Comparison of ENCODE assay signal across 24 mouse cellular contexts in genomic region chr9:94471485-94471884, GRCm38 (mm10).
"Had no signal": no experiment of that assay in that cellular context is flagged by ENCODE, and none has a peak within 500 bp of the region (broad histone marks: within the 10 kb centered on the region; RNA-seq: fewer than 3 reads in every experiment).

No protein-coding gene starts in this region.

- H3K4me1 ChIP-seq: lung, embryonic 15.5 days; midbrain, embryonic 12.5 days; neural tube, embryonic 12.5 days had no signal

- H3K4me3 ChIP-seq: limb, embryonic 12.5 days; limb, embryonic 15.5 days; lung, embryonic 15.5 days; megakaryocyte, embryonic 14.5 days; midbrain, embryonic 12.5 days; midbrain, embryonic 15.5 days; neural tube, embryonic 12.5 days; neural tube, embryonic 15.5 days had no signal

- H3K9ac ChIP-seq: limb, embryonic 12.5 days; limb, embryonic 15.5 days; lung, embryonic 15.5 days; midbrain, embryonic 12.5 days; midbrain, embryonic 15.5 days; neural tube, embryonic 12.5 days; neural tube, embryonic 15.5 days had no signal

- H3K4me2 ChIP-seq: limb, embryonic 12.5 days; limb, embryonic 15.5 days; lung, embryonic 15.5 days; midbrain, embryonic 12.5 days; midbrain, embryonic 15.5 days; neural tube, embryonic 12.5 days; neural tube, embryonic 15.5 days had no signal

- H3K27me3 ChIP-seq: limb, embryonic 12.5 days; limb, embryonic 15.5 days; lung, embryonic 15.5 days; megakaryocyte, embryonic 14.5 days; midbrain, embryonic 12.5 days; midbrain, embryonic 15.5 days; neural tube, embryonic 12.5 days; neural tube, embryonic 15.5 days had no signal

- H3K36me3 ChIP-seq: limb, embryonic 12.5 days; limb, embryonic 15.5 days; lung, embryonic 15.5 days; midbrain, embryonic 12.5 days; midbrain, embryonic 15.5 days; neural tube, embryonic 12.5 days; neural tube, embryonic 15.5 days had no signal

- H3K27ac ChIP-seq: limb, embryonic 12.5 days; limb, embryonic 15.5 days; lung, embryonic 15.5 days; midbrain, embryonic 12.5 days; midbrain, embryonic 15.5 days; neural tube, embryonic 12.5 days; neural tube, embryonic 15.5 days; stomach, postnatal 0 days had no signal

- ATAC-seq: inflammation-experienced regulatory T-cells, adult 6 months; midbrain, embryonic 15.5 days had no signal

- H3K9me3 ChIP-seq: limb, embryonic 12.5 days; limb, embryonic 15.5 days; lung, embryonic 15.5 days; megakaryocyte, embryonic 14.5 days; midbrain, embryonic 12.5 days; midbrain, embryonic 15.5 days; neural tube, embryonic 12.5 days; neural tube, embryonic 15.5 days had no signal

- DNase-seq: kidney, adult 18-20 months; kidney, adult 9 months; kidney, postnatal 14 days; kidney, postnatal 4 days; left cerebral cortex, postnatal 4 days; lung, adult 18-20 months; lung, postnatal 10 days; lung, postnatal 36 days; right cerebral cortex, adult 18-20 months; right cerebral cortex, postnatal 14 days; right cerebral cortex, postnatal 4 days; thymus, adult 2 months; thymus, postnatal 14 days; thymus, postnatal 4 days had no signal
